Mouse (Mus musculus) activated CD4-positive, CD25-positive, alpha-beta regulatory T cell, adult 4 months (primary cell): Measurements from ENCODE around the gene Hsh2d. TPM values are rescaled to one million over a fixed set of nuclear protein-coding genes. Genes with fewer than 3 reads are reported as not detected.

Experiments
- ATAC-seq: one replicate; pipeline ENCODE4 v1.8.0; 2017
- polyA plus RNA-seq, 2 experiments: library from polyadenylated mRNA; unstranded; fragments of 100-300 nt; shearing (Covaris generic); gene quantifications; one replicate each; pipeline ENCODE4 v1.2.1; 2017

The Hsh2d gene
- 10 to 100 TPM; 22.2 to 29.1 TPM for polyA plus RNA-seq

- ATAC-seq = peak; percentile 97
Observed at GRCm38 (mm10) chr8:72189417-72190214, at the start of gene Hsh2d. Gene Hsh2d (plus strand): TSS chr8:72189638.

- ATAC-seq = no peak
Observed at GRCm38 (mm10) chr8:72143256-72143824, 46.1 kb upstream of the Hsh2d start.

GRCm38 (mm10) chr8:72144345-72144975 lies 45.0 kb upstream of the Hsh2d start:
- no peak for ATAC-seq

- no peak for ATAC-seq
Observed at GRCm38 (mm10) chr8:72145511-72145910, 43.9 kb upstream of the Hsh2d start.

GRCm38 (mm10) chr8:72146056-72146455 lies 43.4 kb upstream of the Hsh2d start:
- ATAC-seq = no peak

- ATAC-seq = no peak
Observed at GRCm38 (mm10) chr8:72146556-72146955, 42.9 kb upstream of the Hsh2d start.

GRCm38 (mm10) chr8:72147266-72147665 lies 42.2 kb upstream of the Hsh2d start:
- no peak for ATAC-seq

- no peak for ATAC-seq
Observed at GRCm38 (mm10) chr8:72149056-72149455, 40.4 kb upstream of the Hsh2d start.

GRCm38 (mm10) chr8:72151418-72152078 lies 37.9 kb upstream of the Hsh2d start:
- ATAC-seq = no peak

- ATAC-seq = no peak
Observed at GRCm38 (mm10) chr8:72153382-72153781, 36.1 kb upstream of the Hsh2d start.

- ATAC-seq = no peak
Observed at GRCm38 (mm10) chr8:72158096-72158495, 31.3 kb upstream of the Hsh2d start.

GRCm38 (mm10) chr8:72158726-72159125 lies 30.7 kb upstream of the Hsh2d start:
- no peak for ATAC-seq

GRCm38 (mm10) chr8:72160007-72160406 lies 29.4 kb upstream of the Hsh2d start:
- ATAC-seq = no peak

- ATAC-seq = peak; percentile 84
Observed at GRCm38 (mm10) chr8:72160707-72161697, 28.4 kb upstream of the Hsh2d start, which contains the start of gene Rab8a. Gene Rab8a (plus strand): TSS chr8:72161200.

GRCm38 (mm10) chr8:72162821-72163220 lies 26.6 kb upstream of the Hsh2d start:
- peak; percentile 4 for ATAC-seq

- ATAC-seq = peak; percentile 94
Observed at GRCm38 (mm10) chr8:72169098-72169668, 20.3 kb upstream of the Hsh2d start.

- peak; percentile 18 for ATAC-seq
Observed at GRCm38 (mm10) chr8:72169681-72170249, 19.7 kb upstream of the Hsh2d start.

GRCm38 (mm10) chr8:72177346-72177925 lies 12.0 kb upstream of the Hsh2d start:
- ATAC-seq = peak; percentile 74

GRCm38 (mm10) chr8:72183554-72184202 lies 5.8 kb upstream of the Hsh2d start:
- no peak for ATAC-seq

- ATAC-seq = no peak
Observed at GRCm38 (mm10) chr8:72187793-72188331, 1.6 kb upstream of the Hsh2d start.
